Mouse (Mus musculus): Measurements from ENCODE around the gene Nppb.

Gene Nppb

GRCm38 (mm10) chr4:147985205-147986132 is at the start of gene Nppb:
TSS of gene Nppb (plus strand) at chr4:147985788.
- DNase-seq (ENCODE audit: inconsistent age in 2 of 2, low spot score in 1 of 2): peak; percentile 40 to 73

GRCm38 (mm10) chr4:147935904-147936303 is 49.7 kb upstream of the Nppb start:
- peak in 1 of 2 experiments; percentile 53 for DNase-seq (ENCODE audit: inconsistent age in 2 of 2, low spot score in 1 of 2)

- DNase-seq (ENCODE audit: inconsistent age in 2 of 2, low spot score in 1 of 2): peak; percentile 91 to 96
Measured at GRCm38 (mm10) chr4:147936331-147936954, 49.1 kb upstream of the Nppb start, which contains the start of gene Plod1. TSS of gene Plod1 (minus strand) at chr4:147936767.

- no peak for DNase-seq (ENCODE audit: inconsistent age in 2 of 2, low spot score in 1 of 2)
Measured at GRCm38 (mm10) chr4:147937021-147937420, 48.6 kb upstream of the Nppb start.

- no peak for DNase-seq (ENCODE audit: inconsistent age in 2 of 2, low spot score in 1 of 2)
Measured at GRCm38 (mm10) chr4:147937486-147937885, 48.1 kb upstream of the Nppb start.

- peak; percentile 51 to 73 for DNase-seq (ENCODE audit: inconsistent age in 2 of 2, low spot score in 1 of 2)
Measured at GRCm38 (mm10) chr4:147938148-147939096, 47.2 kb upstream of the Nppb start.

- DNase-seq (ENCODE audit: inconsistent age in 2 of 2, low spot score in 1 of 2): no peak
Measured at GRCm38 (mm10) chr4:147940111-147940510, 45.5 kb upstream of the Nppb start.

GRCm38 (mm10) chr4:147940576-147941044 is 45.0 kb upstream of the Nppb start, which contains the start of gene 2510039O18Rik:
TSS of gene 2510039O18Rik (plus strand) at chr4:147940895.
- DNase-seq (ENCODE audit: inconsistent age in 2 of 2, low spot score in 1 of 2): peak; percentile 88 to 95

GRCm38 (mm10) chr4:147941045-147942020 is 44.3 kb upstream of the Nppb start:
- no peak for DNase-seq (ENCODE audit: inconsistent age in 2 of 2, low spot score in 1 of 2)

- DNase-seq (ENCODE audit: inconsistent age in 2 of 2, low spot score in 1 of 2): no peak
Measured at GRCm38 (mm10) chr4:147943005-147943404, 42.6 kb upstream of the Nppb start.

- DNase-seq (ENCODE audit: inconsistent age in 2 of 2, low spot score in 1 of 2): no peak
Measured at GRCm38 (mm10) chr4:147947511-147947910, 38.1 kb upstream of the Nppb start.

GRCm38 (mm10) chr4:147953590-147953989 is 32.0 kb upstream of the Nppb start:
- DNase-seq (ENCODE audit: inconsistent age in 2 of 2, low spot score in 1 of 2): peak in 1 of 2 experiments; percentile 68

- no peak for DNase-seq (ENCODE audit: inconsistent age in 2 of 2, low spot score in 1 of 2)
Measured at GRCm38 (mm10) chr4:147957141-147957540, 28.4 kb upstream of the Nppb start.

GRCm38 (mm10) chr4:147959881-147960831 is 25.4 kb upstream of the Nppb start:
- DNase-seq (ENCODE audit: inconsistent age in 2 of 2, low spot score in 1 of 2): peak; percentile 67 to 88

- no peak for DNase-seq (ENCODE audit: inconsistent age in 2 of 2, low spot score in 1 of 2)
Measured at GRCm38 (mm10) chr4:147962781-147963180, 22.8 kb upstream of the Nppb start.

GRCm38 (mm10) chr4:147963623-147964022 is 22.0 kb upstream of the Nppb start:
- no peak for DNase-seq (ENCODE audit: inconsistent age in 2 of 2, low spot score in 1 of 2)

- no peak for DNase-seq (ENCODE audit: inconsistent age in 2 of 2, low spot score in 1 of 2)
Measured at GRCm38 (mm10) chr4:147965712-147966111, 19.9 kb upstream of the Nppb start.

- DNase-seq (ENCODE audit: inconsistent age in 2 of 2, low spot score in 1 of 2): no peak
Measured at GRCm38 (mm10) chr4:147968816-147969215, 16.8 kb upstream of the Nppb start.
